Mouse (Mus musculus): ENCODE data around the gene Rasal1. TPM values are rescaled to one million over a fixed set of nuclear protein-coding genes. Genes with fewer than 3 reads are reported as not detected.

Gene Rasal1
- 1.3 TPM in 2 replicates for polyA plus RNA-seq (2012; rRNA removed)

GRCm38 (mm10) chr5:120648569-120649373 is at the start of gene Rasal1:
TSS of gene Rasal1 (plus strand) at chr5:120648812.

GRCm38 (mm10) chr5:120612442-120612821 is 36.2 kb upstream of the Rasal1 start, which contains the start of the genes Rita1 and Ddx54:
TSS of gene Rita1 (minus strand) at chr5:120612589.
TSS of gene Ddx54 (plus strand) at chr5:120612739.

GRCm38 (mm10) chr5:120634131-120634530 is 14.5 kb upstream of the Rasal1 start, which contains the start of gene Cfap73:
TSS of gene Cfap73 (minus strand) at chr5:120634235.

GRCm38 (mm10) chr5:120711827-120712226 is 63.2 kb downstream of the Rasal1 start, which contains the start of gene Dtx1:
TSS of gene Dtx1 (minus strand) at chr5:120711927.

Other genes with a start within 250 kb of the Rasal1 start
- gene Lhx5, start 217.1 kb upstream of the Rasal1 start, polyA plus RNA-seq (2012; rRNA removed), result 10.9 and 18.8 TPM in 2 replicates
- 7.8 and 9.8 TPM in 2 replicates for gene Sdsl, start 176.0 kb upstream of the Rasal1 start, polyA plus RNA-seq (2012; rRNA removed)
- gene Sds, start 172.3 kb upstream of the Rasal1 start, polyA plus RNA-seq (2012; rRNA removed), result not detected in 2 replicates
- 15.2 and 21.3 TPM in 2 replicates for gene Plbd2, start 145.2 kb upstream of the Rasal1 start, polyA plus RNA-seq (2012; rRNA removed)
- 3.2 and 4.3 TPM in 2 replicates for gene Slc8b1, start 137.6 kb upstream of the Rasal1 start, polyA plus RNA-seq (2012; rRNA removed)
- gene Tpcn1, start 60.1 kb upstream of the Rasal1 start, polyA plus RNA-seq (2012; rRNA removed), result 24.5 and 29.9 TPM in 2 replicates
- gene Iqcd, start 59.8 kb upstream of the Rasal1 start, polyA plus RNA-seq (2012; rRNA removed), result 3.3 and 3.8 TPM in 2 replicates
- gene Rita1, start 36.2 kb upstream of the Rasal1 start, polyA plus RNA-seq (2012; rRNA removed), result 36.8 and 37.2 TPM in 2 replicates
- 40.7 and 41.7 TPM in 2 replicates for gene Ddx54, start 36.1 kb upstream of the Rasal1 start, polyA plus RNA-seq (2012; rRNA removed)
- gene Cfap73, start 14.6 kb upstream of the Rasal1 start, polyA plus RNA-seq (2012; rRNA removed), result 0.29 and 0.38 TPM in 2 replicates
- gene Dtx1, start 63.1 kb downstream of the Rasal1 start, polyA plus RNA-seq (2012; rRNA removed), result 83.9 and 93.6 TPM in 2 replicates
- gene Oas2, start 101.0 kb downstream of the Rasal1 start, polyA plus RNA-seq (2012; rRNA removed), result 1.6 and 2.0 TPM in 2 replicates
- 0.42 and 0.86 TPM in 2 replicates for gene Oas3, start 128.8 kb downstream of the Rasal1 start, polyA plus RNA-seq (2012; rRNA removed)
- gene Oas1e, start 146.7 kb downstream of the Rasal1 start, polyA plus RNA-seq (2012; rRNA removed), result 0.02 and 0.05 TPM in 2 replicates
- gene Oas1c, start 163.7 kb downstream of the Rasal1 start, polyA plus RNA-seq (2012; rRNA removed), result 0.41 and 0.91 TPM in 2 replicates
- 0.05 TPM in 1 of 2 replicates, not detected in the other for gene Oas1f, start 198.6 kb downstream of the Rasal1 start, polyA plus RNA-seq (2012; rRNA removed)
- not detected in 2 replicates for gene Oas1h, start 212.6 kb downstream of the Rasal1 start, polyA plus RNA-seq (2012; rRNA removed)
- gene Oas1g, start 238.8 kb downstream of the Rasal1 start, polyA plus RNA-seq (2012; rRNA removed), result 1.5 and 1.9 TPM in 2 replicates

All from central nervous system, embryonic 14 days (tissue).